Mouse (Mus musculus): ENCODE results near the gene Hist1h1e.

- TF ChIP-seq CTCF (IDR thresholded peaks at IDR 0.05; ENCODE audit: extremely low read depth, insufficient read length, insufficient replicate concordance, low read depth, low read length) (peak; percentile 64; the same call in 1 of the 2 replicates), POLR2A (IDR thresholded peaks at IDR 0.05; ENCODE audit: low read depth, low read length) (no peak)
Observed at GRCm38 (mm10) chr13:23597957-23598356, 24.4 kb downstream of the Hist1h1e start.
